Mouse (Mus musculus): Measurements from ENCODE around the gene Neil1.

The Neil1 gene

DNA sequence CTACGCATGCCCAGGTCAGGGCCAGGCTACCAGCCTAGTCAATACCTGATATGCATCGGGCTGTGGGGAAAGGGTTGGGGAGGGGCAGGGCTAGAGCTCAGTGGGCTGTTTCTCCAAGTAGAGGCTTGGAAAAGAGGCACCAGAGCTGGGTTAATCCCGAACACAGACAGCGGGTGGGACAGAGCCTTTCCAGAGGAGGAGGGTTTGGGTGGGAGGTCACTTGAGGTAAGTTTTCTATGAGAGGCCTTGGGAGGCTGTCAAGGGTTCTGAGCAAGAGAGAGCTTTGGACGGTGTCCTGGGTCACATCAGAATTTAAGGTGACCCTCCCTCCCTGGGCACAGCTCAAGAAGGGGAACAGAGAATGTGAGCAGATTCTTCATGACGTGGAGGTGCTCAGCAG is 9.6 kb downstream of the Neil1 start:
- no peak for DNase-seq

DNA sequence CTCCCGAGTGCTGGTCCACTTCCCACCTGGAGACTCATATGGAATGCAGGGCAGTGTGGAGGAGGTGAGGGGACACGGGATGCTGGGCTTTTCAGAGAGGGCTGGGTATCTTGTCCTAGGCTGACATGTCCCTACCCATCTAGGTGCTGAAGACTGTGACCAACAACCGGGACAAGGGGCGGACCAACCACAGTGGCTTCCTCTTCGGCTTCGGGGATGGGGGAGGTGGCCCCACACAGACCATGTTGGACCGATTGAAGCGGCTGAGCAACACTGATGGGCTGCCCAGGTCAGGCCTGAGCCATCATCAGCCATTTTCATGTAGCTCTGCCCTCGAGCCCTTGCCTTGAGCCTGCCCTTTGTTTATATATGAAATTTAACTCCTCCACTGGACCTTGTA is 10.3 kb downstream of the Neil1 start:
- no peak for DNase-seq

DNA sequence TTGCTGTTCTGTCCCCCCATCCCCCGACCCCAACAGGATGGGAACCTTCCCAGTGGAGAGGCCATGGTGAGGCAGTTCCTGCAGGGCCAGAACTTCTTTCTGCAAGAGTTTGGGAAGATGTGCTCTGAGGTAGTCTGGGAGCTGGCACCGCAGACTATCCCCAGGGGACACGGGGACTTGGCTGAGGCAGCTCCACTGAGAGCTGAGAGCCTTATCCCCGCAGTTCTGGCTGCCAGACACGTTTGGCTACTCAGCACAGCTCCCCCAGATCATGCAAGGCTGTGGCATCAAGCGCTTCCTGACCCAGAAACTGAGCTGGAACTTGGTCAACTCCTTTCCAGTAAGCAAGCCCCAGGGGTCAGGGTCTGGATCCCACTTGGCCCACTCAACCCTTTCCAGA is 10.9 kb downstream of the Neil1 start:
- no peak for DNase-seq

- peak; percentile 94 to 95 for DNase-seq
Observed at GRCm38 (mm10) chr9:57130577-57131433, 17.3 kb downstream of the Neil1 start, which contains the start of gene Man2c1. TSS of gene Man2c1 (plus strand) at chr9:57130690.

GRCm38 (mm10) chr9:57129641-57130040 is 18.5 kb downstream of the Neil1 start:
- DNase-seq = no peak

DNA sequence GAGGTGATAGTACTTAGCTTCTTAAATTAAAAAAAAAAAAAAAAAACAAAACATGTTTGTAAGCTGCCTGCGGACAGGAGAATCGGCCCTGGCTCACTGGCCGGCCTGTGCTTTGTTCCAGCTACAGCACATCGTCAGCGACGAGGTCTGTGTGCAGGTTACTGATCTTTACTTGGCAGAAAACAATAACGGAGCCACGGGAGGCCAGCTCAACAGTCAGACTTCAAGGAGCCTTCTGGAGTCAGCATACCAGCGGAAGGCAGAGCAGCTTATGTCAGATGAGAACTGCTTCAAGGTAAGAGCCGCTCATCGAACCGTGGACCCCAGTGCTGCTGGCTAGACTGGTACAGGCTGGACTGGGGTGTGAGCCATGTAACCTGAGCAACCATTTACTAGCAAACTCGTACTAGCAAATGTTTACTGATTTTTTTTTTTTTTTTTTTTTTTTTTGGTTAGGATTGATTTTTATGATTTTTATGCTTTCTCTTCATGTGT is 30.8 kb downstream of the Neil1 start:
- no peak for DNase-seq
